Mouse (Mus musculus) frontal cortex, postnatal 36 days (tissue): ENCODE measurements at regions not wholly inside any gene's neighbourhood (a gene's known extent, or its start where the extent isn't known, plus 50 kb on each side); places are given as distances from the start of the nearest gene placed in this dataset.
"Not testable (repeated sequence)": the region's sequence is repeated elsewhere in the genome, so short reads cannot be mapped to it uniquely, and the experiment has no call there.

ENCODE experiments used
- DNase-seq, 2 experiments: peaks; one replicate each; pipeline ENCODE4 v3.0.0; 2022; ENCODE audit warnings: low spot score in 2 of 2

DNA sequence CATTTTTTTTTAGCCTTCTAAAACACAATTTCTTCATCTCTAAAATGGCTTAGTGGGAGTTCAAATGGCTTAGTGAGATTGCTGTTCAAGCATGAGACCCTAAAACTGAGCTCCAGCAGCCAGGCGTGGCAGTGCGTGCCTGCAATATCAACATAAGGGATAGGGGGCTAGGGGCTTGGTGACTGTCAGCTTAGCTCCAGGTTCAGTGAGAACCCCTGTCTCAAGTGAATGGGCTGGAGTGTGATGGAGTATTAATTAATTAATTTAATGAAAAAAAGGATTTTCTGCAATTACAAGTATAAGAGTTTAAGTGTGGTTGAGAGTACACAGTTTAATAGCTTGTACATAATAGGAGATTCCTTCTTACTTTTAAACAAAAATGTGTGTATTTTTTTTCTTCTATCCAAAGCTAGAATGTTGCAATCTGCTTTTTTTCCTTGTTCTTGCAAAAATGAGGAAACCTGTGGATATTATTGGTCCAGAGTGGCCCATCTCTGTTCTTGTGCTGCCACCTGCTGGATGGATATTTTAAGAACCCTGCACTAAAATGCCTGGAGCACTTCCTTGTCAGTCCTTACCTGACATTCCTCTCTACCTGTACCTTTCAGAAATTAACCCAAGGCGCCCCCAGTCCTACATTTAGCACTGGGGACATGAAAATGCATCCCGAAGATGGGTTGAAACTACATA, 54.0 kb upstream of the Usp47 start:
- DNase-seq: peak; percentile 73 to 89

DNA sequence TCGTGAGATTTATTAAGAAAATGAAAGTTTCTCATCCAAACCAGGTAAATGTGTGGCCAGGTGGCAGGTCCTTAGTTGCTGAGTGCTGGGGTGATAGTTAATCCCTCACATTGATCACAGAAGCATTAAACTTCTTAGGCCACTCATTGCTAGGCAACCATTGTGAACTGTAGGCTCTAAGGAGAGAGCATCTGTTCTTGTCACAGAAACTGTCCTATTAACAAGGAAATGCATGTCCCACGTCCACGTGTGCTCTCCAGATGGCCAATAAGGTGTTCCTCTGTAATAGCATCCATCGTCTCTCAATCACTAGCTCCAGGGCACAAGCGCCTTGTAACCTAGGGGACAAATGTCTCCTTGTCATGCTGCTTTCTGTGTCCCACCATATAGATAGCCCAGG, 55.0 kb upstream of the Usp47 start:
- DNase-seq: no peak

DNA sequence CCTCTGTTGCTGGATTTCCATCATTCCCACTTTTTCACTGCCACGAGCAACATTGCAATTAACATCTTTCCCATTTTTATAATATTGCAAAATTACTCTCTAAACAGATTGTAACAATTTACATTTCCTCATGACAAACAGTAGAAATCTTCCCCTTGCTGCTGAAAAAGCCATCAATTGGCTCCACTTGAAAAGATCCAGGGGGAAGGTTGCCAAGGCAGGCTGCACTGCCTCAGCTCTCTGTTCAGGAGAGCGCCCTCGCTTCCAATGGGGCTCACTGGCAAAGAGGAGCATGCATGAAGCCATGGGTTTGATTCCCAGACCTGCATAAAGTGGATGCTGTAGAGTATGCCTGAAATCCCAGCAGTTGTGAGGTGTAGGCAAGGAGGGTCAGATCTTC, 56.6 kb upstream of the Usp47 start:
- no peak for DNase-seq

DNA sequence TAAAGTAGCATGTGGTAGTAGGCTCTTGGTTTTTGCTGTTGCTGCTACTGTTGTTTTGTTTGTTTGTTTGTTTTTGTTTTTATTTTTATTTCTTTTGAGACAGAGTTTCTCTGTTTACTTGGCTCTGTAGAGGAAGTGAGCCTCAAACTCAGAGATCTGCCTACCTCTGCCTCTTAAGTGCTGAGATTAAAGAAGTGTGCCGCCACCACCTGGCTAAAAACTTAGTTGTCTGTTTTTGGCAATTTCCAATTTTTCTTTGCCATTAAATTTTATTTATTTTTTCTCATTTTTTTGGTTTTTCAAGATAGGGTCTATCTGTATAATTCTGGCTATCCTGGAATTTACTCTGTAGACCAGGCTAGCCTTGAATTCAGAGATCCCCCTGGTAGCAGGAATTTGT, 59.3 kb upstream of the Usp47 start:
- DNase-seq: no peak

DNA sequence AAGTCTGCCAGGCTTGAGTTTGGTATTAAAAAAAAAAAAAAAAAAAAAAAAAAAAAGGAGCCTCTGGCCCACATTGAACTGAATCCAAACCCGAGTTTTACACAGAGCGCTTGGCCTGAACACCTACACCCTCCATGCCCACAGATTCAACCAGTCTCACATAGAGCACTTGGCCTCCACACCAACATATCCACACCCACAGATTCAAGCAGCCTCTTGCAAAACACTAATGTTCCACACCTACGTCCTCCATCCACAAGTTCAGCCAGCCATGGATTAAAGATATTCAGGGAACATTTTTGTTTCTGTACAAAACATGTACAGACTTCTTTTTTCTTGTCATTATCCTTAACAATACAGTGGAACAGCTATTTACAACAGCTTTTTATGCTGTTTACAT, 63.3 kb upstream of the Usp47 start:
- peak in 1 of 2 experiments; percentile 41 for DNase-seq

DNA sequence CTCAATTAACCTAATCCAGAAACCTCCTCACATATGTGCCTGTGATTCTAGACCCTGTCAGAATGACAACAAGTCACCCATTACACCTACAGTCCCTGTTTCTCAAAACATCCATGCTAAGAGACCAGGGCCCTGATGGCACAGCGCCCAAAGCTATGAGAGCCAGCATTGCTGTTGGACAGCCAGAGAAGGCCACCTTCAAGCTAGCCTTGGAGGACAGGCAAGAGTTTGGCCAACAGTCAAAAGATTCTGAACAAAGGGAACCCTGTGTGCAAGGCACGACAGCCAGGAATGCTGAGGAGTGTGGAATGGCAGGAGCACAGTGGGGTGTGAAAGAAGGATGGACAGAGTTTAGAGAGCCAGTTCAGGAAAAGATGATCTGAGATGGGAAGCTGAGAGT, 66.6 kb upstream of the Usp47 start:
- DNase-seq: no peak

DNA sequence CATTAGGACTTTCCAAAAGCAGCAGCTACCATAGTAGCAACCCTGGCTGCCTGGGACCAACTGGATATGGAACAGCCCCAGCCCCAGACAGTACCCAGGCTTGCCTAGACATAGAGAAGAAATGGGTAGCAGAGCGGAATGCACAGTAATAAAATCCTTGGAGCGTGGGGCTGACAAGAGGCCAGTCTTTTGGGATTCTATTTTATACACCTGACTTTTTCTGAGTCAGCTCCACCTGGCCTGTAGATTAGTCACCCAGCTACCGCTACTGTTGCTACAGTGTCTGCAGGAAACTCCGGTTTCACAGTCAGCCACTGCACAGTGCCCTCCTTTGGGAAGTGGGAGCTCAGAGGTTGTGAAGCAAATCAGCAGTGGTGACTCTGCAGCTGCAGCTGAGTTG, 83.7 kb upstream of the Usp47 start:
- DNase-seq: no peak

DNA sequence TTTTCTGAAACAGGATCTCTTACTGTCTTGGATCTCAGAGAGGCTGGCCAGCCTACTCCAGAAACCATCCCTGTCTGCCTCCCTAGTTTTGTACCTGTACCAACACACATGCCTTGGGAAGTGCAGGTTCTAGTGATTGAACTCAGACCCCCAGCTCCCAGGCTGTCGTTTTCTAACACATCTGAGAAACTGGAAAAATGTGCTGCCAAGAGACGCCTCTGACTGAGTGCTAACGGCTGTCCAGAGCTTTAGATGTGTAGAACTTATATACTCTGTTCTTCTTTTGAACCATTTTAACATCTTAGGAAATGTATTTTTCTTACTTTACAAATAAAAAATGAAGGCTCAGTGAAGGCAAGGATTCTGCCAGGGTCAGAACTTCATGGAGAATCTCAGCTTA, 85.8 kb upstream of the Usp47 start:
- no peak for DNase-seq

DNA sequence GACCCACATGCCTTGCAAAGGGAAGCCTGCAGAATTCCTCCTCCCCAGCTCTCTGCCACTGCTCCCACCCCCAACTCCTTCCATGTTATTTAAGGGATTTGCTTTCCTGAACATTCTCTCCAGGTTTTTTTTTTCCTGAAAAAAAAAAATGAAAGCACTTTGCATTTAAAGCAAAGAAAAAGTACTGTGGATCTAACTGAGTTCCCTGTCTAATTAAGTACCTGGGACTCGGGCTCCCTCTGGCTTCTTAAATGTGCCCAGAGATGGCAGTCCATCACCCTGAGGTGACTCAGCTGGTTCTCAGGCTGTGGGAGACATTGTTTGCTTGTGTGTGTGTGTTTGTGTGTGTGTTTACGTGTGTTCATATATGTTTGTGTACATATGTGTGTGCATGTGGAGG, 86.2 kb upstream of the Usp47 start:
- DNase-seq: peak in 1 of 2 experiments; percentile 28

DNA sequence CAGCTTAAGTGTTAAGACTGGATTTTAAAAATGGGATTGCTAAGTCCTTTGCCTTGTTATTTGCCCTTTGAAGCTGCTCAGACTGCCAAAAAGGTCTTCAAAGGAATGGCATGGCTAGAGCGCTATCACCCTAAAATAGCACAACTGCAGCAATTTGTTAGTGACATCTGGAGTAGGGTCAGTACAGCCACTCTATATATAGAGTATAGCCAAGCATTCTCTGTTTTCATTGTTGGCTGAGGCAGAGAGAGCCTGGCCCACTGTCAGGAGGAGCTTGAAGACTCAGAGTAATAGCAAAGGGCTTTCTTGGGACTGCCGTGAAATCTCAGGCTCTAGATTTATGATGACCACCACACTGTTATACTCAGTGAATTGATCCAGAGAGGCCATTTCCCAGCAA, 90.6 kb upstream of the Usp47 start:
- no peak for DNase-seq

DNA sequence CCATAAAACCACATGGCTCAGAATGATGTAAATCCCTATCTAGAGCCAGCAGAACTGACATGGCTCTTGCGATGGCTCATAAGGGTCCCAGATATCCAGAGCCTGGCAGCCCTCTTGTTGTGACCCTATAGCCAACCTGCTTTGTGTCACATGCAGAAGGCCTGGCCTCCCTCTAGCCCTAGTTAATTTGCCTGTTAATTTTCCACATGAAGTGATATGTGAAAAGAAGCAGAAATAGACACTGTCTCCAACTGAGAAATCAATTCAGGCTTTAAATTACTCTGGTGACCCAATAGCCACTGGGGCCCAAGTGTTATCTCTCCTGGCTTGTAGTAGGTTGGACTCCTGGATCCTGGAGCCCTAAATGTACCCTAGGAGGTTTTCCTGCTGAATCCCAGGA, 103.3 kb upstream of the Usp47 start:
- no peak for DNase-seq

DNA sequence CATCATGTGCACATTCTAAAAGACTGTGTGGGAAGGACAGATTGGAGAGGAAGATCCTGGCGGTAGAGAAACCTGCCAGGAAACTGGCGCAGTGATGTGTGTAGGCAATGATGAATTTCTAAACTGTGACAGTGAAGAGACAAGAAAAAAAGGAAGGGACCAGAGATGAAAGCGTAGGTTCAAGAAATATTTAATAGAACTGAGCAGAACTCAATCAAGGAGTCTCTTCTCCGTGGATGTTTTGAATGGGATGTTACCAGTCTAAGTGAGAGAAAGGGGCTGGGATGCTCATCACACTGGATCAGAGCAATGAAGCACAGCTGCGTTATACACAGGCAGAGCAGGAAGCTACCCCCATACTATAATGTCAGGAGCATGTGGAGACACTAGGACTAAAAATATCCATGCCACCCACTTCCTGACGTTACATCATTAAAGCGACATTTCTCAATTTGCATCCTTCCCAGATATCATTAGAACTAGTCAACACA, 119.5 kb upstream of the Usp47 start:
- DNase-seq: peak; percentile 33 to 78

DNA sequence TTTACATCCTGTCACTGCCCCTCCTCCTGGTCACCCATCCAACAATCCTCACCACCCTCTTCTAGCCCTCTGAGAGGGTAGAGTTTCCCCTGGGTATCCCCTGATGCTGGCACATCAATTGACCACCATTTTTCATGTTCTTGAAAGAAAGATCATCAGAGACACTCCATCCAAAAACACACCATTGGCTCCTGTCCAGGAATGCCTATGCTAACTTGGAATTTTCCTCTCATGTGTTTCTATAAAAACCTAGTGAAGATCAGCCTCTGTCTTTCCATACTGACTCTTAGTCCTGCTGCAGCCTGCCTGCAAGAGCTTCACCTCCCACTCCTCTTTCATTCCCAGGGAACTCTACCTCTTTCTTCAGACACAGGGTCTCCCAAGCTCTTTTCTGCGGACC, 117.2 kb upstream of the Galnt18 start:
- peak in 1 of 2 experiments; percentile 24 for DNase-seq

DNA sequence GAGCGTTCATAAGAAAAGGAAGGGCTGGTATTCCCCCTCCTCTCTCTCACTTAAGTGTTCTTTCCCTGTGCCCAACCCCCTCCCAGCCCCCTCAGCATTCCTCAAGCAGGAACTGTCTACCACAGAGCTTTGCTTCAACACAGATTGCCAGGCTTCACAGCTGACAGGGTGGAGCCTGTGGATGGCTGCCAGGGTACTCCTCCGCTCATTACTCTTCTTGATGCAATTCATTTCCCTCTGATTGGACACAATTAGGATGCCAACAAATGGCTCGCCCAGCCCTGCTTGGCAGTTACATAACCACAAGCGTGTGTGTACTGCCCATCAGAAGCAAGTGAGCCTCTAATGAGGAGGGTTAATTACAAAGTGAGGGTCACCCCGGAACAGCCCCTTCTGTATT, 116.5 kb upstream of the Galnt18 start:
- DNase-seq: peak; percentile 65 to 83

DNA sequence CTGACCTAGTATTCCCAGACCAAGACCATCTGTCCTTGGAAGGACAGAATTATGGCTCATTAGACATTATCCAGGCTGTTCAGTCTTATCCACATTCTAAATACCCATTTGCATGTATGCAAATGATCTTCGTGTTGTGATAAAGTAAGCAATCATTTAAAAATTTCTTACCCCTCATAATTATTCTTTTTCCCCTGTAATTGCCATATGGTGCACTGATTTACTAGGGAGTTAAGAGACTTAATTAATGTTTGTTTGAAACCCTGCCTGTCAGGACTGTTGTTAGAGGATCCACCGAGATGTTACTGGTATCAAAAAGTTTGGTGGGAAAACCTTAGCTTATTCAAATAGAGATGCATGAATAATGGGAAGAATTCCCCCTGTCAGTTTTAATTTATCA, 103.2 kb upstream of the Galnt18 start:
- no peak for DNase-seq

DNA sequence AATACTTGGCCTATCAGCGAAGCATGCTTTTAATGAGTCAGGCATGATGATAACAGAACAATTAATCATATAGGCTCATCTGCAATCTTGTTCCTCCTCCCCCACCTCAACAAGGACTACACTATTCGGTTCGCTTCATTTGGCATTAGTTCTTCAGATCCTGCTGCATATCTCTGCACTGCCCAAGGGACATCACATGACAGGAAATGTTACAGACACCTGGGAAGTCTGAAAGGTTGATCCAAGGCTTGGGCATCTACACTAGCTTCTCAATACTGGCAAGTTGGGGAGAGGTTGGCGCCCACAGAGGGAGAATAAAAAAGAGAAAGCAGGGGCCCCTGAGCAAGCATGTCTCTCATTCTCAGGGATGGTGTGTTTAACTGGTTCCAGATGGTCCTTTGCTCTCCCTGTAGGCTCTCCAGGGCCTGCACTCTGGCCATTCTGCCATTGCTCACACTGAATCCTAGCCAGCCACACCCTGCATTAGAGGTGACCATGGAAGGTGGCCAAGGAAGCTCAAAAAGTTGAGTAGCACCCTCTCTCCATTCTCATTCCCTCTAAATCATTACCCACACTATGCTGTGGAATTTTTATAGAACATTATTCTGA, 100.4 kb upstream of the Galnt18 start:
- no peak for DNase-seq

DNA sequence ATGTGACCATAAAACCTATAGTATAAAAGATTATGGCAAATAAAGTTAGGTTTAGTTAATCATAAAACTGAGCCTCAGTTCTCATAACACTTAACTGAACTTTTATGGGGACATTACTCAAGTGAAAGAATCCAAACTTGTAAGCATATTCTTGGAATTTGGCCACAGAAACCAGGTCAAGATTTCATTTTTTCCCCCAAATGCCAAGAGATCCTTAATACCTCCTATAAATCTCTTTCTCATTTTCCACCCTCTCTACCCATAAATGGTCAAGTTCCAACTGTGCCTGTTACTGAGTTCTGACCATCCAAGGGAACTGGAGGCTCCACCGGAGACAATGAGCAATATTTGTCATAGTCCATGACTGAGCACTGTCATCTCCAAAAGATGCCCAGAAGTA, 97.8 kb upstream of the Galnt18 start:
- no peak for DNase-seq

DNA sequence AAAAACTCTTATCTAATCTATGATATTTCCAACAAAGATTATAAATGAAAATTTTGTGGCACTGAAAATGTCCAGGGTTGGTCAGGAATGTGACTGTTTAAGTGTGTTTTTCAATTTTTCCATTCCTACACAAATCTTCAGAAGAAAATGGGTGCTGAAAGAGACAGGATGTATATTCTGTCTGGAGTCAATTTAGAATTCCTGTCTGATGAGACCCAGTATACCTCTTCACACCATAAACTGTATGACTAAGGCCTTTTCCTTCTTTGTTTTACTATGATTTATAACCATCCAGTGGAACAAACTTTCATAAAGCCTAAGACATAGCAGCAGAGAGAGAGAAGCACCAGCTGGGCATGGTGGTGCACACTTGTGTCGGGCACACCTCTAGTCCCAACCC, 96.2 kb upstream of the Galnt18 start:
- no peak for DNase-seq

DNA sequence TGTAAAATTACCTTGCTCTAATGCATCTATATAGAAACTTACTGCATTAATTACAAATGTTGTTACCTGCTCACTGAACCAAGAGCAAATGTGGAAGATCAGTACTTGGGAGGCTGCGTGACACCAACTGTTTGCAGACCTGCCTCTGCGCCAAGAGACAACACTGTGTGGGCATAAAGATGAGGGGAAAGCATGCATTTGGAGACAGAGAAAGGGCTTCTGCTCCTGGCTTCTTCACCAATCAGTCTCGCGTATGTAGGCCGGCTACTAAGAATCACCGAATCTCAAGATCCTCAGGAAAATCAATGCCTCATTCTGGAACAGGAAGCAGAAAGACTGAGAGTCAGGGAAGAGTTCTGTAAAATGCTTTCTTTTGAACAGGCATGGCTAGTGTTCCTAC, 89.6 kb upstream of the Galnt18 start:
- DNase-seq: peak in 1 of 2 experiments; percentile 24

DNA sequence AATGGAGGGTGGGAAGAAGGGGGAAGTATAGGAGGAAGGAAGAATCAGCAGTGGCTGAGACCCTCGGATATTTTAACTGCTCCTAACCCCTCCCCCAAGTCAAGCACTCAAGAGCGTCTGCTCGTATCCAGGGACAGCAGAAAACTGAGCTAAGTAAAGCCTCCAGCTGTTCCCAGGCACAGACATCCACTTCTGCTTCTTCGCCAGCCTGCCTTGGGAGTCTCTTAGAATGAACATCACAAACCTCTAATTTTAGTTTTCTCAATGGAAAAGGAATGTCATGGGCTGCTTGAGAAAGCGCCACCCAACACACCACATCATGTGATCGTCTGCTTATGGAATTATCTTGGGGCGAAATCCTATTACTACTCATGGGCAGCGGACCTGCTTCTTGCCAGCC, 83.3 kb upstream of the Galnt18 start:
- peak in 1 of 2 experiments; percentile 9 for DNase-seq

DNA sequence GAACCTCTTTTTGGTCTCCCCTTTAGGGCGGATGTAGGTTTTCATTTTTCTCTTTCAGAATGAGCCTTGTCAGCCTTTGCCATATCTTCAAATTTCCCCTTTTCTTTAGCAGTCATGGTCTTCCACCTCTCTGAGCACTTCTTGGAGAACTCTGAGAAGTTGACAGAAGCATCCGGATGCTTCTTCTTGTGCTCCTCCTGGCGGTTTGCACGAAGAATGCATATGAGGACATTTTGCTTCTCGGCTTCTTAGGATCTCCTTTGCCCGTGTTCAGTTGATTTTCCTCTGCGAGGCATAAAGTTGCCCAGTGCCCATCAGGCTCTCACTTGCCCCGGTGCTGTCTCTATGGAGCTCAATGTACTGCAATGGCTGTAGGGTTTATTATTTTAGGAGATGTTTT, 78.5 kb upstream of the Galnt18 start:
- not testable (repeated sequence) for DNase-seq

DNA sequence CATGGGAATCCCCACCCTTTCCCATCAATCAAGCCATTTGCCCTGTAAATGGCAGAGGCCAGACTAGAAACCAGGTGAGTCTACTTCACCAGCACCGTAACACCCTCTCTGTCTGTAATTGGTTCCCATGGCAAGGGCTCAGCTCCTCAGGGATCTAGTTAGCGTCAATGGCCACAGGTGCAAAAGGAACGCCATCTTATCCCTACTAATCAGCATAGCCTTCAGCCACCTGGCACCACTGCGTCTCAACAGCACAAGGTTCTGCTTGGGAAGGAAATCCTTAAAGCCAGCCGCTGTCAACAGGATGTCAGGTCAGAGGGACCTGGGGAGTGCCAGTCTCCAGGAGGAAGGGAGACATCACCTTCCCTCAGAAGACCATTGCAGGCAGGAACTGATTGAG, 77.2 kb upstream of the Galnt18 start:
- no peak for DNase-seq

DNA sequence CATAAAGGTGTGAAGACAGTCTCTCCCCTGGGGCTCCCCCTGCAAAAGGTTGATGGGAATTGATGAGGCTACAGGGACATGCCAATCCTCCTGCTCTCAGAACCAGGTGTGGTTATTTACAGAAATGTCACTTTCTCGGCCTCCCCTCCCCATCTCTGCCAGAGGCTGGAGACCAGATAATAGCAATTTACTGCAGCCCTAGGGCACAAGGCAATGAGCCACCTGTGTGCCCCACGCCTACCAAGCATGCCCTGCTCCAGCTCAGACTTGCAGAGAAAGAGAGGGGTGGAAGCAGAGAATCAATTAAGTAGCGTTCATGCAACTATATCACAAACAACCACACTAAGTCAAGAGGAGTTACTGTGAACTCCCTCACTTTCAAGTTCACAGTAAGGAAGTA, 75.5 kb upstream of the Galnt18 start:
- DNase-seq: no peak

DNA sequence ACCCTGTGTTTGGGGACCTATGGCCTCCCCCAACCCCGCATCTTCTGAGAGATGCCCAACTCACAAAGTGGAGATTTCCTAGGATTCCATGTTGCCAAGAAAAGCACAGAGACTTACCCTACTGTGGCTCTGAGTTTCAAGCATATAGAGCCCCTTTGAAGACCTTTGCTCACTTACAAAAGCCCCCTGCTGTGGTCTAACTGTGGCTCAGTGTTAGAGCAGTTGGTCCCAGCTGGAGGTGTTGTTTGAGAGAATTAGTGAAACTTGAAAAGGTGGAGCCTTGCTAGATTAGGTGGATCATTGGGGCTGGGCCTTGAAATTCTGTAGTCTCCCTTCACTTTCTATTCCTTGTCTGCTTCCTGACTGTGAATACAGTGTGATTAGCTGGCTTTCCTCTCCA, 66.6 kb upstream of the Galnt18 start:
- no peak for DNase-seq
